Mouse (Mus musculus) right cerebral cortex, adult 2 months (tissue): Measurements from ENCODE around the gene Ndufa3.
A peak's percentile ranks its signal among the peaks of the same experiment; 100 is the strongest.

ENCODE experiments used
- DNase-seq, 2 experiments: peaks; one replicate each; pipeline ENCODE4 v3.0.0; 2021 to 2022; ENCODE audit warnings: low spot score in 2 of 2

Ndufa3 gene

DNA sequence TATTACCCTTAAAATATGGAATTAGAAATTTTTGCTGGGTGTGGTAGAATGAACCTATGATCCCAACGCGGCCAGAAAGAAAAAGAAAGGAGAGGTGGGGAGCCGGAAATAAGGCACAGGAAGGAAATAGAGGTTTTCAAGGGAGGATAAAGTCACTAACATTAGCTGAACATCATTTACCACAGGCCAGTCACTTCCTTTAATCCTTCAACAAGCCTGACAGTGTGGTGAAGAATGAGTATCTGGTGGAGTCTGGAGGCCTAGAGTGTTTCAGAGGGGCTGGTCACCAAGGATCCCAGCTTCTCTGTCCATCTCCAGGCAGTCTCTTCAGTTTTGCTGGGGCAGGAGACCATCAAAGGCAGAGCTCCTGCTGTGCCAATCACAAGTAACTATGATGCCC is 6.7 kb upstream of the Ndufa3 start:
- no peak for DNase-seq

DNA sequence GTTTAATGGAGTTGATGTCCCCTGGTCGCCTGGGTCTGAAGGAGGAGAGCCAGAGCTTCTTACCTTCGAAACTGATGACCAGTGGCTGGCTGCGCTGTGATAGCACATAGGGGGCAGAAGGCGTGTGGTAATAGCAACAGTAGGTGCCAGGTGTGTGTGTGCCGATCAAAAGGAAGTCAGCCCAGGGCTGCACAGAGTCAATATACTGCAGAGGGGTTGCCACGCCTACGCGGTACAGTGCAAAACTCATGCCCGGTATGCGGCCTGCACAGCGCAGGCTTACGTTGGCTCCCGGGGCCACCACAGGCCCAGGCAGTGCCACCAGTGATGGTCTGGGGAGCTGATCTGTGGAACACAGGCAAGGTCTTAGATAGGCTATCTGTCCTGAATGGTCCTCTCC is 6.2 kb upstream of the Ndufa3 start:
- no peak for DNase-seq

DNA sequence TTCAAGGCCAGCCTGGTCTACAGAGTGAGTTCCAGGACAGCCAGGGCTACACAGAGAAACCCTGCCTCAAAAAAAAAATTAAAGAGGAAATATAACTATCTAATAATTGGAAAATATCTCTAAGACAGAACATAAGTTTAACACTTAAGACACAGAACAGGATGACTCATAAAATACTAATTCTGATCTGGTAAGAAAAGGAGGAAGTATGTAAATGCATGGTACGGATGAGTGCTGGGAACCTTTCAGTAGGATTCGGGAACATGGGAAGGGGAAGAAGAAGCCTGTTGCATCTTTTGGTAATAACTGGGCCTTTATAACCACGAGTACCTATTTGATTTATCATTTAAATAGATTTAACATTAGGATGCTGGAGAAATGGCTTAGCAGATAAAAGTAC is 3.2 kb upstream of the Ndufa3 start:
- DNase-seq: no peak

DNA sequence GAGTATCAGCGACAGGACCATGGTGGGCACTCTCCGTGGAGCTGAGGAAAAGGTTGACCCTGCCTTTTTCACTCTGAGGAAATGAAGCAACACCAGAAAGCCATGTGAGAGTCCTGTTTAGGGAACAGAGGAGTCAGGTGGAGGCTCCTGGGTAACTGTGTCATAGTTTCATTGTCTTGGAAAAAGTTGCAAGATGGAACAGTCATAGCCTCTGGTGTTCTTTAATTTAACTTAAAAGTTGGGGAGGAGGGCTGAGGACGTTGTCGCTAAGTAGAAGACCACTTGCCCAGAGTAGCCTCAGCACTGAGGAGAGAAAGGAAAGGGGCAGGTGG is 1.1 kb upstream of the Ndufa3 start, which contains the start of gene Oscar:
Oscar (minus strand) TSS at position 101 of the 332 bp plus-strand sequence.
- DNase-seq: no peak

DNA sequence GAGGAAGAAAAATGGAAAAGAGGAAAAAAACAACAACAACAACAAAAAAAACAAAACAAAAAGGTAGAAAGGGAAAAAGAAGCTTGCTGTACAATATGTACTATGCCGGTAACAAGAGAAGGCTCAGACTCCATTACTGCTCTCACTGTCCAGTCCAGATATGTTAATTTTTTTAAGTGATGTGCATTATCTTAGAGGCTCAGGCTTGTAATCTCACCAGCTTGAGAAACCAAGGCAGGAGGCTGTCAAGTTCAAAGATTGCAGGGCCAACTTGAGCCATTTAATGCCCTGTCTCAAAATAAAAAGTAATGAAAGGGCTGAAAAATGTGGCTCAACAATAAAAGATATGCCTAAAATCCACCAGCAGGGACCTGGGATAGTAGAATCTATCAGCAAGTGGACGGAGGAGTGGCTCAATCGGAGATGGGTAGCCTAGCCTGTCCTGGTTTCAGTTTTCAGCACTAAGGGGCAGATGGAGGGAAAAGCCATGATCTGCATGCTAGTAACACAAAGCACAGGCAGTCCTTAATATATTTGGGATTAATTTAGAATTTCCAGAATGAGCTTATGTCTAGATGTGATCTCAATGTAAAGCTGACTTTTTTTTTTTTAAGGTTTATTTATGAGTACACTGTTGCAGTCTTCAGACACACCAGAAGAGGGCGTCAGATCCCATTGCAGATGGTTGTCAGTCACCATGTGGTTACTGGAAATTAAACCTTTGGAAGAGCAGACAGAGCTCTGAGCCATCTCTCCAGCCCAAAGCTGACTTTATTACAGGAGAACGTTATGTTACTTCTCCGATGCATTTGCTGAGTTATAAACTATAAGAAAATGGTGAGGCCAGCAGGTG is 558 bp upstream of the Ndufa3 start:
- peak; percentile 57 to 65 for DNase-seq

DNA sequence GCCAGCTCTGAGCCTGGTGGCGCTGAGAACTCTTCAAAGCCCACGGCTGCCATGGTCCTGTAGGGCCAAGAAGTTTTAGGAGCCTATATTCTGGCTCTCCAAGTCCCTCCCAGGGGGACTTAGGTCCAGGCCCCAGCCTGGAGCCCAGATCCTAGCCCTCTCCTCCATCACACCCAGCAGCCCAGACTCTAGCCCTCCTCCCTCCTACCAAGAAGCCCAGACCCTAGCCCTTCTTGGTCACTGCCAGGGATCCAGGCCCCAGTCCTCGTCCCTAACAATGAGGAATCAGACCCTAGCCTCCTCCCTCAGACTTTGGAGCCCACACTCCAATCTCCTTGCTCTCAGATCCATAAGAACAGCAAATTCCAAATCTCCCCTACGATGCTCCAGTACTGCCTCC is 11.9 kb downstream of the Ndufa3 start:
- no peak for DNase-seq

DNA sequence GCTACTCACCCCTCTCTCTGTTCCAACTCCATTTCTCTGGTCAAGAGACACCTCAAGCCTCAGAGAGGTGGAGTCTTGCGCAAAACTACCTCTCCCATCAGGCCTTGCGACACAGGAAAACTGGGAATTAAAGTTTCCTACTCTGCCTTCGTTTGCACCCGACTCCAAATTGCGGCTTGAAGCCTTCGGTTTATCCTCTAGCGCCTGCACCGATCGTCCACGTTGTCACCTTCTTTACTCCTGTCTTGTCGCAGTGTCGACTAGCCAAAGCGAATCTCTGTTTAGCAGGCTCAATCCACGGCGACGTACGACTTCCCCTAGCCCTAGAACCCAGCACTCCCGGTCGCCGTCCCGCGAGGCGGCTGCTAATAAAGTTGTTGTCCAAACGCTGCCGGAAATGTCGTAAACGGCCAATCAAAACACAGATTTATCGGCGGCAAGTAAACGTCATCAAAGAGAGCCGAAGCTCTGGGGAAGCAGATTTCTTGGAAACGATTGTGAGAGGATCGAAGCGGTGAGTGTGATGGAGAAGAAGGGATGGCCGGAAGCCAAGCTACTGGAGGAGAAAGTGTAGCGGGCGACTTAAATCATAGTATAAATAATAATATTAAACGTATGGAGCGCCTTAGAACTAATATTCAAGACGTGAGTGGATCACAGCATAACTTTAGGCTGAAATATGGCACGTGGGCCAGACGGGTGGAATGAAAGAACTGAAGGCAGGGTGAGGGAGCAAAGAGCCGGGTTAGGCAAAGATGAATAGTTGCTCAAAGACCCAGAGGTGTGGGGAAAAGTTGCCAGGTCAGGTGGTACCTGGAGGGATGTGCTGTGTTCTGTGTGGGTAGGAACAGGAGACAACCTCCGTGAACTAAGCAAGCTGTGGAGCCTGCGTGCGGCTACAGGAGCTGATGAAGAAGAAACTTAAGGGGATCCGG is 12.6 kb downstream of the Ndufa3 start, which contains the start of the genes Tfpt and Prpf31:
Tfpt (minus strand) TSS at position 387 of the 935 bp plus-strand sequence.
Prpf31 (plus strand) TSS at position 443 of the 935 bp plus-strand sequence.
- DNase-seq: peak; percentile 95 to 96

DNA sequence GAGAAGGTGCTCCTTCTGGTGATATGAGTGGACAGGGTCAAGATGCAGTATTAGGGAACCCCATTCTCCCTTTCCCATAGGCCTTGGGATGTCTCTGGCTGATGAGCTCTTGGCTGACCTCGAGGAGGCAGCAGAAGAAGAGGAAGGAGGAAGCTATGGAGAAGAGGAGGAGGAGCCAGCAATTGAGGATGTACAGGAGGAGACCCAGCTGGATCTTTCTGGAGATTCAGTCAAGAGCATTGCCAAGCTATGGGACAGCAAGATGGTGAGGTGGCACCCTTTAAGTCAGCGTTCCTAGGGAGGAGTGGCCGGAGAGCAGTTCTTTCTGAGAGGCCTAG is 13.3 kb downstream of the Ndufa3 start:
- DNase-seq: no peak

DNA sequence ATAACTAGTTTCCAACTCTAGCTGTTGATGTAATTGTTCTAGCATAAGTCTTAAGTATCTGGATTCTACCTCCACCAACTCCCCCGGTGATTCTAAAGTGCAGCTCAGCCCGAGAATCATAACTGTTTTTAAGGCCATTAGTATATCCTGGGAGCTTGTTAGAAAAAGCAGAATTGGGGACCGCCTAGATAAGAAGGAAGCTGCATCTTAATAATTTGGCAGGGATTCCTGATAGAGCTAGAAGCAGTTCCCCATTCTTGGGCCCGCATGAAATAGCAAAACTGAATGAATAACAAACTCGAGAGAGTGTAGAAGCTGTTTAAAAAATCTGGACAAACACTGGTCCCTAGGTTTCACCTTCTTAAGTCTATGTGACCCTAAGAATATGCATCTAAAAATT is 26.2 kb downstream of the Ndufa3 start:
- no peak for DNase-seq

DNA sequence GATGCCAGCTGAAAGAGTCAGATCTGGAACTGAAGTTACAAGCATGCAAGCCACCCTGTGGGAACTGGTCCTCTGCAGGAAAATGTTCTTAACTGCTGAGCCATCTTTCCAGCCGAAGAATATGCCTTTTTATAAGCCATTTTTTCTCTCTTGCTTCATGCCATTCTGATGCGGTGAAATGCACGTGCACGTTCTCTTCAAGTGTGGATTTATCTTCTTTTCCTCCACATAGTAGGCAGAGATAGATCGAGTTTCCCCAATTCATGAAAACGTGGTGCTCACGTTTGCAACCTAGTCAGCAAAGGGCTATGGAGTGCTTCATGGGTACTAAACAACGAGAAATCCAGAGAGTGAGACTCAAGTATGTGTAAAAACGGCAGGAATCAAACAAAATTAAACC is 26.7 kb downstream of the Ndufa3 start:
- DNase-seq: peak in 1 of 2 experiments; percentile 12

DNA sequence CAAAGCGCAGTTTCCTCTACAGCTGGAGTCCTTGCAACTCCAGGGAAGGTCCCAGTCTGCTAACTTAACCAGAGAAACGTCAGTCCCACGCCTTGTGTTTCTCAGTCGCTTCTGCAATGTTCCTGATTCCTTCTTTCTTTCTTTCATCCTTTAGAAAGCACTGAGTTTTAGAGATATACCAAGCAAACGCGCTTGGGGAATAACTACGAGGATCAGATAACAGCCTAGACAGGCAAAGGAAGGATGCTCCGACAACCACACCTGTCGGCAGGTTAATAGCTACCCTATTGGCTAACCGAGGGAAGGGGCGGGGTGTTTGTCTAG is 27.1 kb downstream of the Ndufa3 start:
- DNase-seq: no peak

DNA sequence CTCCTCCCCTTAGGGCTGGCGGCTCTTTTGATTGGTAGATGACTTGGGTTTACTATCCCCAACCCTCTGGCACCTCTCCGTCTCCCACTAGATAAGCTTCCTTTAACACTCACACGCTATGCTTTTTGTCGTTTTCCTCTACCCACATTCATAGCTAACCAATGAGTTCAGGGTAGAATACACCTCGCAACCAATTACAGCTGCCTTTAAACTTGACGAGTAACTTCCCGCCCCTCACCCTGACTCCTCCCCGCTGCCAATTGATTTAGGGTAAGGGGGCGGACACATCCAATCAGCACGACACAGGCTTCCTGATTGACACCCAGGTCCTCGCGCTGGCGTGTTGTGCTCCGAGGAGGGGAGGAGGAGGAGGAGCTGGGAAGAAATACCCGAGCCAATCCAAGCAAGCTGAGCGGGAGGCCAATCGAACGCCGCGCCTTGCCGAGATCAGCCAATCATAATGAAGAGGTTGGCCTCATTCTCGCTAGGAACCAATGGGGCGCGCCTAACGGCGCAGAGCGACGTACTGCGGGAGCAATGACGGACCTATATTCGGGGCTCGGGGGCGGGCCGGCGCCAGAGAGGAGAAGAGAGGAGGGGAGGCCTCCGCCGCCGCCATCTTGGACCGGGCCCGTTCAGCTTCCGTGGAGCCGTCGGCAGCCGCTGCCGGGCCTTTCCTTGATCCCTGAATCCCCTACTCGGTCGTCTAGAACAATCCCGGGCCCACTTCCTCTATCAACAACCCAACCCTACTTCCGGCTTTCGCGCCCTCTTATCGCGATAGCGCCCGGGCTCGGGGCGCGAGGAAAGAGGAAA is 27.7 kb downstream of the Ndufa3 start, which contains the start of gene Cnot3:
Cnot3 (plus strand) TSS at position 597 of the 816 bp plus-strand sequence.
- DNase-seq: peak; percentile 99 to 100

DNA sequence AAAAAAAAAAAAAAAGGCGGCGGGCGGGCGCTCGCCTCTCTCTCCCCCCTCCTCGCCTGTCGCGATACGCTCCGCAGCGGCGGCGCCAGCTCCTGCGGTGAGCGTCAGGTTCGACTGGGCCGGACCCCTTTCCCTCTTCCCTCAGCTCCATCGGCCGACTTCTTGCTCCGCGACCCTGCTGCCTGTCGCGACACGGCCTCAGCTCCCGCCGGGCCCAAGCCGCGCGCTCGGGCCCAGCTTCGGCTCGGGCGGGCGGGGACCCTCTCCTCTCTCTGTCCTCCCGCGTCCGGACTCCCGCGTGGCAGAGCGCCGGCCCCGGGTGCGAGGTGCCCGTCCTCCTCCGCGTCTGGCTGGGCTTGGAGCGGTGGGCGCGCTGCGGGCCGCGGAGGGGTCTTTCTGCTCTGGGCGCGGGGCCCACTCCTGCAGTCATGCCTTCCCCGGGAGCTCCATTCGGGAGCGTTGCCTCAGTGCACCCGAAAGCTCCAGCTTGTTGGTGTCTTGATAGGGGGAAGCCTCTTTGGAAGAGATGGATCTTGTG is 28.4 kb downstream of the Ndufa3 start:
- DNase-seq: peak in 1 of 2 experiments; percentile 31

DNA sequence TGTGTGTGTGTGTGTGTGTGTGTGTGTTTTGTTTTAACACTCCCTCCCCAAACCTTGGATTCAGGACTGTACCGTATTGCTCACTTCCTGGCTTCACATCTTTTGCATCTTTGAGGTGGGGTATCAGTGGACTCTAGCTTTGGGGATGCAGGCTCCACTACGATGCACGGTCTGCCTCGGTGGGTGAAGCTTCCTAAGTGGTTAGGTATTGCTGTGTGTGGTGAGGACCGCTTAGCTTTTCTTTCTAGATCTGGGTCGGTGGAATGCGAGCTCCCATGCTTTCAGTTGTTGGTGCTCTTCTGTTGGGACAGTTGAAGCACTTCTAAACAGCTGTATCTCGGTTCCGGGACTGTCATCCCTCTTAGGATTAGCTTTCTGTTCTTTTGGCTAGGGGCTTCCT is 29.0 kb downstream of the Ndufa3 start:
- DNase-seq: no peak

DNA sequence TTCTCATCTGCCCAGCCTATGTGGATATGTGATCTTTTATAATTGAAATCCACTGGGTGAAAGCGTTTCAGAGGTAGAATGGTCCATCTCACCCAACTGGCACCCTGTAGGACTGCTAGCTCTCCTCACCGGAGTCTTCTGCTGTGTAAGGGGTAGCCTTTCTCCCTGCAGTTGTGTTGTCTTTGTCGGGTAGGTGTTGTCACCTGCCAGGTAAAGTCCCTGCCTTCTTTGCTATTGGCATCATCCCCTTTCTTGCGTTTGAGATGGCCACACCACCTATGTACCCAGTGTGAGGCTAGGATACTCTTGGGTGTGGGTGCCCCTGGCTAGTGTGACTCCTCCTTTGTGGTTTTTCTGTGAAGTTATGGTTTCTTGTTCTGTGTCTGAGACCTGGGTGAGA is 29.5 kb downstream of the Ndufa3 start:
- DNase-seq: no peak

DNA sequence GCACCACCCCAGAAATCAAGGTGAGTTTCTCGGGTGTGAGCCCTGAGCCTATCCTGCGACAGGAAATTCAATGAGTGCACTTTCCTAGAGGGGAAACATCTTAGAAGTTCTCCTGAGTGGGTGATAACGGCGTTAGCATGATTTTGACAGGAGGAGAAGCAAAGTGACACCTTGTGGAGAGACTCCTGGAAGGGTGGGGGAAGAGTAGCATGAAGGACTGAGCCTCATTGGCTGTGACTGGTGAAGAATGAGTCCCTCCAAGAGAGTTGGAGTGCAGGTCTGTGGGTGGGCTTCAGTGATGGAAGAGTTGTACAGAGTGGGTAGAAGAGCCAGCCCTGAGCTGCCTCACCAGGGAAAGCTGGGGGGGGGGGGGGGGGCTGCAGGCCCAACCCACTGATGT is 39.8 kb downstream of the Ndufa3 start:
- DNase-seq: no peak

DNA sequence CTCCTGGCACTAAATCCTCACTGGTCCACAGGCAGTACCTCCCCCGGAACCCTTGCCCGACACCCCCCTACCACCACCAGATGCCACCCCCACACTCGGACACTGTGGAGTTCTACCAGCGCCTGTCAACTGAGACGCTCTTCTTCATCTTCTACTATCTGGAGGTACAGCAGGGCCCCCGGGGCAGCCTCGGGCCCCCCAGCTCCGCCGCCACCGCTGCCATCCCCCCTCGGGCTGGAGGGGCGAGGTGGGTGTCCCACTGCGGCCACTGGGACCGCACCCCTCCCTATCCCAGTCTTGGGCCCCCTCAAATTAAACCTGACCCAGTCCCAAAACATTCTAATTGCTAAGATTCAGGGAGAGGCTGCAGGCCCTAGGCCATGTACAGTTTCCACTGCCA is 41.4 kb downstream of the Ndufa3 start:
- DNase-seq: no peak

DNA sequence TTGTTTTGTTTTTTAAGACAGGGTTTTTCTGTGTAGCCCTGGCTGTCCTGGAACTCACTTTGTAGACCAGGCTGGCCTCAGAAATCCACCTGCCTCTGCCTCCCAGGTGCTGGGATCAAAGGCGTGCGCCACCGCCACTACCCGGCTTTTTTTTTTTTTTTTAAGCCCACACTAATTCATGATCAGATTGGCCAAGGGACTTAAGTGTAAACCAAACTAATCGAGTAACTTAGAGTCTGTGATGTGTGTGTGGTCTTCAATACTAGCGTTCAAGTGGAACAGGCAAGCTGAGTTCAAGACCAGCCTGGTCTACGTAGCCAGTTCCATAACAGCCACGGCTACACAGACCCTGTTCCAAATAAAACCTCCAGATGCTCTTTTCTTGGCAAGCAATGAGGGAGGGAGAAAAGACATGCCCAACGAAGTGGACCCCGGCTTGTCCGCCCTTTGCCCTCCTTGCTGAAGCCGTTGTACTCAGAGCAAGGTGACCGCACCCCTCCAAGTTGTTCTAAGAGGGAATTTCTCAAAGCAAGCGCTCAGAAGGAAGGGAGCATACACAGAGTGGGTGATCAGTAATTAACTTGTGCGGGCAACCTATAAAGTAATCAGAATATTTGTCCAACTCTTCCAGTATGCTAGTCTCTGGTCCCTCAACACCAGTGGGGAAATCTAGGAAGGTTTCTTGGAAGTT is 47.5 kb downstream of the Ndufa3 start:
- DNase-seq: no peak

DNA sequence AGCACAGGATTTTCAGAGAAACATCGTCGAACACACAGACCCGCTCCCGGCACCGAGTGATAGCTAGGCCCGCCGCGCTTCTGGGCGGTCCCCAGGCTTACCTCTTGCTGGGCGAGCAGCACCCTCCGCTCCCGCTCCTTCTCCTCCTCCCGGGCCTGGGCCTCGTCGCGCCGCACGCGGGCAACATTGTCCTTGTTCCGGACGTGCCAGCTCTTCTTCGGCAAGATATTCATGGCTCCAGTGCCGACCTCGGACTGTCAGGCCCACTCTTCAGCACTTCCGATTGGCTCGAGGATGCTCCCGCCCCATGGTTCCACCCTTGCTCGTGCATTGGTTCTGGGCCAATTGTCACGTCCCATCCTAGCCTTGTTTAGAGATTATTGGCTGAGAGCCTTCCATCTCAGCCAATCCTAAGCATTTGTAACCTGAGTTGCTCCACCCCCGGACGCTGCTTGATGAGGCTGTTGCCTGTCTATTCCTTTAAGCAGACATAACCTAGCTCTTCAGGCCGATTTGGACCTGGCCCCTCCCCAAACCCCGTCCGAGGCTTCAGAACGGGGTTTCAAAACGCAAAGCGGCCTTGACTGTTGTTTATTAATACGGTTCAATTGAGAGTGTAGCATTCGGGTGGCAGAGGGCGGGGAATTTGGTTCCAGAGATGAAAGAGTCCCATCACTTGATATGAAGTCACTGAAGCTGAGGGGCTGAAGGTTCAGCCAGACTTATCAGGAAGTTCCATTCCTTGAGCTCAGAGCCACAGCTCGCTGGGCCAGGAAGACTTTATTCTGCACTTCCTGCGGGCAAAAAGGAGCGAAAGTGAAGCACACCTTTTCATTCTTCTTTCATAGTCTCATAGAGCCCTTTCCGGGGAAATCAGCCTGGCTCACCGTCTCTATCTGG is 48.3 kb downstream of the Ndufa3 start, which contains the start of gene Leng1:
Leng1 (minus strand) TSS at position 626 of the 900 bp plus-strand sequence.
- peak; percentile 96 to 98 for DNase-seq

DNA sequence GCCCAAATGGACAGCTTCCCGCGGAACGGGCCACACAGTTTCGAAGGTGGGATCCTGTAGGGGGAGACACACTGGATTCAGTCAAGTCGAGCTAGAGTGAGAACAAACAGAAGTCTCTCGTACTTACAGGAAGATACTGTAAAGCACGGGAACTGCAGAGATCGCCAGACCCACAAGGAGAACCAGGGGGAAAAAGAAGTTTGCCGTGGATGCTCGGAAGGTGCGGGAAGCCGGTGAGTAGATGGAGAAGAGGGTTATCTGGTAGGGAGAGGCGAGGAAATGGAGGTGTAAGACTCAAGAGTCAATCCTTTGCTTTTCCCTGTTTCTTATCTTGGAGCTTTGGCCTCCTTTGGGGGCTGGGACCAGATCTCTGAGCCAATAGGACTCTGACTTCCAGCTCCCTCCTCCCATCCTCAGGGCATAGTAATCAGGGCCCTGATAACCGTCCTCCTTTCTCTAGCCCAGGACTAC is 49.8 kb downstream of the Ndufa3 start:
- no peak for DNase-seq
